Mouse (Mus musculus): Measurements from ENCODE around the gene Mea1.

Gene Mea1

DNA sequence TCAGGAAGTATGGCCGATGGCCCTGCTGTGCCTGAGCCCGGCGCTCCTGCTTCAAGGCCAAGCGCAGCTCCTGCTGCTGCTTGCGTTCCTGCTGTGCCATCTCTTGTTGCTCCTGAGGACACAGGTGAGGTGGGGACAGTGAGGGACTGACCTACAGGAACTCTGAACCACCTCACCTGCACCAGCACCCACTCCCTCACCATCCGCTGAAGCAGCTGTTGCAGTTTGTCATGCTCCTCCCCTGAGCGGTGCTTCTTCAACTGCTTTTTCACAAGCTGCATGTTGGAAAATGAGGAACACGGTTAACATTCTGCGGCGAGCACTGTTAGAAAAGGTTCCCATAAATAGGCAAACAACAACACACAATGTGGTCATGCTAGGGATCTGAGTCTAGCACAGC is 8.7 kb upstream of the Mea1 start:
- DNase-seq (ENCODE audit: low spot score), result no peak

DNA sequence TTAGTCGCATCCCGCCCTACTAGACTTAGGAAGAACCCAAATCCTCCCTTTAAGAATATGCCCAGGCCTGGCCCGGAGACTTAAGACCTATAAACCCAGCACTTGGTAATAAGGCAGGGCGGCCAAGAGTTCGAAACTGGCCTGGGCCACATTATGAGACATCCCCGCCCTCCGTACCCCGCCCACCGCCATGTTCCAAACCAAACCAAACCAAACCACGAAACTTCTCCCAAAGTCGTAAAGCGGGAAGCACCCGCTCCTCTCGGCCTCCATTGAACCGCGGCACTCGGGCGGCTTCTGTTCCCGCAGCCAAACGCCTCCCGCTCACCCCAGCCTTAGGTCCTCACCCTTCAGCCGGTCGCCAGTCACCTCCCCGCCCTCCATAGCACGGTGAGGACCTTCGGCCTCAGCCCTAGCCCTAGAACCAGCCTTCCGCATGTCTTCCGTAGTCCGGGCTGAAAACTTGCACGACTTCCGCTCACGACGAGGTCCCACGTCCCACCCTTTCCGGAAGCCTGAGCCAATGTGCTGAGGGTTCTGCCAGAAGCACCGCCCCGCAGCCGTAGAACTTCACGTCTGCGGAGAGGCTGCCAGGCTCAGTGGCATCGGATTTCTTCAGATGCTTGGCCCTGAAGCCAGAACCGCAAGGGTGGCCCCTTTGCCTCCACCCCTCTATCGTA is 4.6 kb upstream of the Mea1 start, which contains the start of gene Rrp36:
Gene Rrp36 (minus strand): TSS at position 503 of the 680 bp plus-strand sequence.
- peak; percentile 87 for DNase-seq (ENCODE audit: low spot score)

DNA sequence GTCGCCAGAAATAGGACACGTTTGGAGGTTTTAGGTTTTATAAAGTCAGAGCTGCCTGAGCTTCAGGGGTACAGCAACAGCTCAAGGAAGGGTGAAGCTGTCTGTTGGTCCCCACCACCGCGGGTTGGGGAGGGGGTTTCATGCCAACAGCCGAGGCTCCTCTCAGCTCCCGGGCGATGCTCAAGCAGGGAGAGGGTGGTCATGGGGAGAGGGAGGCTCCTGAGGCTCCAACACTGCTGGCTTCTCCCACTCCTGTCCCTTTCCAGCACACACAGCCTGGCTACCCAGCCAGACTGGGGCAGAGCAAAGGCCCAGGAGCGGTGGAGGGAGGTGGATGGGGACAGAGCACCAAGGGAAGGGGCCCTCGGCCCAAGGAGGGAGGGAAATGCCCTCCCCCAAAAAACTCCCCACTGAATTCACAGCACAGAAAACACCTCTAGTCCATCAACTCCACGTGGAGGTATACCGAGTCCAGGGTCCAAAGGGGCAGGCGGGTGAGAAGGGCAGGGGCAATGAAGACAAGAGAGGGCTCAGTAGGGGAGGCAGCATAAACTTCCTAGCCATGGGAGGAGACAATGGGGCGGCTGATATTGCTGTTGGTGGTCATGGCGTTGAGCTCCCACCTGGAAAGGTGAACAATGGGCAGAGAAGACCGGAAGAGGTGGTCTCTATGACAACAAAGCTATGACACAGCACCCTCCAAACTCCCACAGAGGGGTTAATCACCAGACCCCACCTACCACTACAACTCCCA is 3.9 kb upstream of the Mea1 start:
- no peak for DNase-seq (ENCODE audit: low spot score)

DNA sequence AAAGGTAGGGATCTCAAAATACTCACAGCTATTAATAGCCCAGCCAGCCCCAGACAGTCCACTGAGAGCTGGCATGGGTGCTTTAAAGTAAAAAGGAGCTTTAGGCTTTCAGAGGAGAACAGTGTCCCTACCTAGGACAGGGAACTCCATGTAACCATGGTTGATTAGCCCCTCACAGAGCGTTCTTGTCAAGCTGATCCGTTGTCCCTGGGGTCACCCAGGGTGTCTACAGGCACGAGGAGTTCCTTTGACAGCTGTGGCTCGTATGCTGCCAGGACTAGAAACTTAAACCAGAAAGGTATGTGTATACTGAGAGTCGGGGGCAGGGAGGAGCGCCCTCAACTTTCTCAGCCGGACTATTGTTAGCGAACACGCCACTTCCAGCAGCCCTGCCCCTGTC is 318 bp downstream of the Mea1 start:
- DNase-seq (ENCODE audit: low spot score), result no peak

DNA sequence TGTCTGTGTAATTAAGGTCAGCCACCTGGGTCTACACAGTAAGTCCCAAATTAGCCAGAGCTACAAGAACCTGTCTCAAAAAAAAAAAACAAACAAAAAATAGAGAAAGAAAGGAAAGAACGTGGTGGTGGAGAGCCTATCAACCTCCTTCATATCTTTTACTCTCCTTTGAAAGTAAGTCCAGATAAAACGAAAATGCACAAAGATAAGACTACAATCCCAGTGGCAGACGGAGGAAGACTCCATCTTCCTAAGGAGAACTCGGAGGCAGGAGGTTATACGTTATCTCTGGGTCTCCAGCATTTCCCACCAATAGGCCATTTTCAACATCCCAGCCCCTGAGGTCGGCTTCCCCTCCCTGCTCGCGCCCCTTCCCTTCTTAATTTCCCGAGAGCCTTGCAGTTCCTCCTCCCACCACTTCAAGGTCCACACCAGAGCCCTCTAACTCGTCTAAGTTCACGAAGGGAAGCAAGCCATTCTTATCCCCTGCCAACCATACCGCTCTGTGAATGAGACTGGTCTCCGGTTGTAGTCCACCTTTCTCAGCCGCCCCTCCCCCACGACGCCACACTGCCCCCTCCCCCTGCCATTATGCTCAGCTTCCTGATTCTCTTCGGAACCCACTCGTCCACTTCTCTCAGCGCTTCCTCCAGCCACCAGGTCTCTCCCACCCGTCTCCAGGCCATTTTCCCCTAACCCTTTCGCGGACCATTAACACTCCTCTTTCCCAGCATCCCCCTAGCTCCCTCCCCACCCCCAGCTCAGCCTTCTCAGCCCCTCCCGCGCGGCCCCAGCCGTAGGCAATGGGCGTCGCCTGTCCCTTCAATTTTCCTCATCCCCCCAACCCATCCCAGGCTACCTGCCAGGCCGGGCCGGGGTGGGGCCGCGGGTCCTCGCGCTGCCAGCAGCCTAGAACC is 1.5 kb downstream of the Mea1 start:
- DNase-seq (ENCODE audit: low spot score), result no peak

DNA sequence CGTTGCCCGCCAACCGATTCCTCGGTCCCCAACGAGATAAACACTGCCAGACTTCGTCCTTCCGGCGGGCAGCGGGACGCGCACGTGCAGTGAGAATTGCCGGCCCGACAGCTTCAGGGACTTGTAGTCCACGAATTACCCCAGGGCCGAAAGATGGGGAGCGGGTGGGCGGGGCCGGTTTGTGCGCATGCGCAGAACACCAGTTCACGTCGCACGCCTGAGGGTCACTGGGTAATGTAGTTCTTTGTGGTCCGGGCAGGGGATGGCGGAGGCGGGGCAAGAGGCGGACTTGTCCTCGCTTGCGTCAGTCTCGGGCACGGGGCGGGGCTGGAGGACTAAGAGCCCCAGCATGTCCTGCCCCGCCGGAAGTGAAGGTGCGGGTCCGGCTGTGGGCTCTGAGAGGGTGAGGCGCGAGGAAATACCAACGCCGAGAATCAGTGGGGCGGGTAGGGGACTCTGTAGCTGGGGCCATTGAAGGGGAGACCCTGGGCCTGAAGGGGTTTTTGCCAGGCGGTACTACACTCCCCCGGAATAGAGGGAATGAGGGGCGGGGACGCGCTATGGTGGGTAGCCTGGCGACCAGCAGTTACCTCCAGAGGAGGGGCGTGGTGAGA is 2.3 kb downstream of the Mea1 start, which contains the start of gene Klhdc3:
Gene Klhdc3 (minus strand): TSS at position 155 of the 614 bp plus-strand sequence.
- DNase-seq (ENCODE audit: low spot score), result peak; percentile 97

DNA sequence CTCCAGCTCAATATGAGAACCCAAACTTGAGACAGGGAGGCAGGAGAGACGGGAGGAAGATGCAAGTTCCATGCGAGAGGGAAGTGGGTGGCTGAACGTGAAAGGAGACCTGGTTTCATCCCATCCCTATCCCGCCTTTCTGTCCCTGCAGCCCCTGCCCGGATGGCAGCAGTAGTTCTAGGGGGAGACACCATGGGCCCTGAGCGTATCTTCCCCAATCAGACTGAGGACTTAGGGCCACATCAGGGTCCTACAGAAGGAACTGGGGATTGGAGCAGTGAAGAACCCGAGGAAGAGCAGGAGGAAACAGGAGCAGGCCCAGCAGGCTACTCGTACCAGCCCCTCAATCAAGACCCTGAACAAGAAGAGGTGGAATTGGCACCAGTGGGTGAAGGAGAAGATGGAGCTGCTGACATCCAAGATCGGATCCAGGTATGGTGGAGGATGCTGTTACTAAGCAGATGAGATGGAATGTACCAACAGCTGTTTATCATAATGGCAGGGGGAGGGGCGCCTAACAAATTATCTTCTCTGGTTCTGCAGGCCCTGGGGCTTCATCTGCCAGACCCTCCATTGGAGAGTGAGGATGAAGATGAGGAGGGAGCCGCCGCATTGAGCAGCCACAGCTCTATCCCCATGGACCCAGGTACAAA is 3.0 kb downstream of the Mea1 start:
- DNase-seq (ENCODE audit: low spot score), result no peak

DNA sequence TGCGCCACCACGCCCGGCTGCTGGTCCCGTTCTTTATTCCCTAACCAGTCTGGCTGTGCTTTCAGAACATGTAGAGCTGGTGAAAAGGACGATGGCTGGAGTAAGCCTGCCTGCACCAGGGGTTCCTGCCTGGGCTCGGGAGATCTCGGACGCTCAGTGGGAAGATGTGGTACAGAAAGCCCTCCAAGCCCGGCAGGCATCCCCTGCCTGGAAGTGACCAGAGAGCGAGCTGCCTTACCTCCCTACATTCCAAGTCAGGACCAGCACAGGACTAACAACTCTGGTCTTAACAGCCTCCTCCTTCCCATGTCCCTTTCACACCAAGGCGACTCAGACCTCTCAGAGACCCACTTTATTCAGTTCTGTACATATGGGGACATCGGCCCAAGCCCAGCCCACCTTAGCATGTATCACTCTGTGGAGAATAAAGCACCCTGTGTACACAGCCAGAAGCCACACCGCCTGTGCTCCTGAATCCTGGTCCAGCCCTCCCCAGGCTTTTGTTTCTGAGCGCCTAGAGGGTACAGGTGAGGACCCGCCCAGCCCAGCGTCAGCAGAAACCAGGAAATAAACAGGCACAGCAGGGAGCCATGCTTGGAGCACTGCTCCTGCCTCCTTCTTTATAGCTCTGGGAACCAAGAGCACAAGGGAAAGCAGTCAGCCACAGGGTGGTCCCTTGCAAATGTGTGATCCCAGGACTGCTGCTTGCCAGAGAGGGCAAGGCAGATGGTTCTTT is 4.2 kb downstream of the Mea1 start:
- no peak for DNase-seq (ENCODE audit: low spot score)

DNA sequence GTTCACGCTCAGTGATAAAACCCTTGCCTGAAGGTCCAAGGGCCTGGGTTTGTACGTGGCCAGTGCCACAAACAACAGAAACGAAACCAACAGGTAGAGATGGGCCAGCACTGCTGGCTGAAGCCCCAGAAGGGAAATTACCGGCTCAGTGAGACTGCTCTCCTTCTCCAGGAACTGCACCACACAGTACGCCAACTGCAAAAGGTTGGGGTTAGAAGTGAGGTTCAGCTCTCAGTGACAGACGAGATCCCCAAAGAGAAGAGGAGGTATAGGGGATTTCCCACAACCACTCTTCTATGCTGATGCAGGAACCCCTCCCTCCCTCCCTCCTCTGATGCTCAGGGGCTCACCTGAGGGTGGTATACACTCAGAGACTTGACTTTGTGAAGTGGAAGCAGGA is 7.3 kb downstream of the Mea1 start:
- DNase-seq (ENCODE audit: low spot score), result no peak

DNA sequence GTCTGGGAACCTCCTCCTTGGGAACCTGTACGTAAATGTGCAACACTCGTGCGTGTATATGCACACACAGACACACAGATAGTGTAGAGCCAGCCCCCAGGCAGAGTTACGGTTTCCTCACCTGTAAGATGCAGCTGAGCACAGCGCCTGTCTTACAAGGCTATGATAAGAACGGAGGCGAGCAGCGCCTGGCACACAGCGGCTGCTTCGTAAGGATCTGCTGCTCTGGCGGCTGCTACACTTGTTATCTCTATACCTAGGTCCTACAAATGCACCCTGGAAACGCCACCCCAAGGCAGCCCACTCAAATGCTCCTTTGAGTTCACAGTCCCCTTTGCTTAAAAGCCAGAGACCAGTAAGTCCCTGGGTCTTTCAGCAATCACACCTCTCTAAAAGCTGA is 12.1 kb downstream of the Mea1 start:
- no peak for DNase-seq (ENCODE audit: low spot score)

DNA sequence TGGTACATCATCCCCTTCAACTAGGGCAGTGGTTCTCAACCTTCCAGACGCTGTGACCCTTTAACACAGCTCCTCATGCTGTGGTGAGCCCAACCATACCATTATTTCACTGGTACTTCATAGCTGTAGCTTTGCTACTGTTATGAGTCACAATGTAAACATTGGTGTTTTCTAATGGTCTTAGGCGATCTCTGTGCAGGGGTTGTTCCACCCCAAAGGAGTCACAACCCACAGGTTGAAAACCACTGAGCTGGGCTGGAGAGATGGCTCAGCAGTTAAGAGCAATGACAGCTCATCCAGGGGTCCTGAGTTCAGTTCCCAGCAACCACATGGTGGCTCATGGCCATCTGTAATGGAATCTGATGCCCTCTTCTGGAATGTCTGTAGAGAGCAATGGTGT is 12.8 kb downstream of the Mea1 start:
- DNase-seq (ENCODE audit: low spot score), result no peak

DNA sequence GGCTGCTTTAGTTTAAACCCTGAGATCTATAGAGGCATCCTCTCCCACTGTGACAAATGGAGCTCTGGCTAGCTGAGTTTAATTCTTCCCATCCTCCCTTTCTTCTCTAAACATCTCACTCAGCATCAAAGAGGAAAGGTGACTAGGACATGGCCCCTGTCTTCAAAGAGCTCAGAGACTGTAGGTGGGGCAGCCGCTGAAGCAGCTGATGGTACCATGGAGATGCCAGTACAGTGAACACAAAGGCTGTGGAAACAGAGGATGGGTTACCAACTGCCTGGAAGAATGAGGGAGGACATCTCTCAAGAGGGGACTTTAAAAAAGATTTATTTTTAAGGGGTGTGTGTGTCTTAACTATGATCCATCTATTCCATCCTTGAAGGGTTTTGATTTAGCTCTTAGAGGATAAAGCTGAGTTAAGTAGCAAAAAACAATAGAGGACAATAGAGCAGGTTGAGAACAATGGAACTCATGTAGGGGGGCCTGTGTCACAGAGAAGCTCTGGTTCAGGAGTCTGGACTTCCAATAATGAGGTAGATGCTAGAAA is 16.0 kb downstream of the Mea1 start:
- DNase-seq (ENCODE audit: low spot score), result no peak

DNA sequence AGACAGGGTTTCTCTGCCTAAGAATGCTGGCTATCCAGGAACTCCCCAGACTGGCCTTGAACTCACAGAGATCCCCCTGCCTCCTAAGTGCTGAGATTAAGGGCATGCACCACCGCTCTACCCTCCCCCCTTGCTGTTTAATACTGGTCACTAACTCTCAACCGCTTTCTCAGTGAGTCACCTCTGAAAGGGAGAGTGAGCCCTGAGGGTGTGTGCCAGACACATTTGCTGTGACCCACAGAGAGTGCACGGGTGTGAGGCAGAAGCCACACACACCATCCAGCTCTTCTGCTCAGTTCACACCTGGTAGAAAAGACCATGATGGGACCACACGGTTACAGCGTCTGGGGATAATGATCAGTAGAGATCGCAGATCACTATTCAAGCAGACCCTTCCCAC is 19.9 kb downstream of the Mea1 start:
- no peak for DNase-seq (ENCODE audit: low spot score)

DNA sequence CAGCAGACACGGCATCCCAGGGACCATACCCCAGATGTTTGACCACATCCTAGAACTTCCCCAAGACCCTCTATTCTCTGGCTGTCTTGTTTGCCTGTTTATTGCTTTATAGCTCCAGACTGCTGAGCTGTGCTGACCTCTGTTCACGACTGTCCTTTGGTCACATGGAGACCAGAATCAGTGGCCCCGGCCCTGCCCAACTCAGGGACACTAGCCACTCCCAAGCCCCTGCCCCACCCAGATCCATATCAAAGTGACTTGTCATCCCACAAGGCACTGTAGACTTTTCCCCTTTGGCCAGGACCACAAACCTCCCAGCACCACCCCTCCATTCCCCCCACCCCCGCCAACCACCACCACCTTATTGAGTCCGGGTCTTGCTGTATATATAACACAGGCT is 20.7 kb downstream of the Mea1 start:
- no peak for DNase-seq (ENCODE audit: low spot score)

DNA sequence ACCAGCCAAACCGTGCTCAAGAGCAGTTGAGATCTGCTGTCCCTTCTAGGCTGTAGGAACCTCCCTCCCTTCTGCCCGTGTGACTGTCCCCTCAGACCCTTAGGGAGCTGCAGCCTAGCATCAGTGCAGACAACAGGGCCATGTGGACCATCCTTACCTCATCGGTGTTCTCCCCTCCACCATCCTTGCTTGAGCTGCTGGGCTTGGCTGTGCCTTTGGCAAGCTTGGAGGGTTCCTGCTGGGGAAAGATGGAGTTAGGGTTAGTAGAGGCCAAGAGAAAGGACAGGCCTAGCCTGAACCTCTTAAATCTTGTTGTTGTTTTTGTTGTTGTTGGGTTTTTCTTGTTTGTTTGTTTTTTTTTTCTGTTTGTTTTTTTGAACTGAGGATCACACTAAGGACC is 21.3 kb downstream of the Mea1 start:
- no peak for DNase-seq (ENCODE audit: low spot score)

DNA sequence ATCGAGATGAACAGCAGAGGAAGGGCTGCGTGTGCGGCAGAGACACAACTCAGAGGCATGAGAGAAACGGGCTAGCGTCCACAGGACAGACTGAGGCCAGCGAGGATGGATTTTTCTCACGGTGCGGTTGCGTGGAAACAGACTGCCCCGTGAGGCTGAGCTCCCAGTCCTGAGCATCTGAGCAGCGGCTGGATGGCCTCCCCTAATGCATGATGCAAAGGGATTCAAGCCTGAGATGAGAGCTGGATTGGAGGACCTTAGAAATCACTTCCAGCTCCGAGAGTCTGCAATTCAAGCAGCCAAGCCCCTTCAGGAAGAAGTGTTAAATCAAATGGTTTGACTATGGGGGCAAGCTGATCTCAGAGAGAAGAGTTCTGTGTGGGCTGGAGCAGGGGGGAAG is 22.9 kb downstream of the Mea1 start:
- no peak for DNase-seq (ENCODE audit: low spot score)

DNA sequence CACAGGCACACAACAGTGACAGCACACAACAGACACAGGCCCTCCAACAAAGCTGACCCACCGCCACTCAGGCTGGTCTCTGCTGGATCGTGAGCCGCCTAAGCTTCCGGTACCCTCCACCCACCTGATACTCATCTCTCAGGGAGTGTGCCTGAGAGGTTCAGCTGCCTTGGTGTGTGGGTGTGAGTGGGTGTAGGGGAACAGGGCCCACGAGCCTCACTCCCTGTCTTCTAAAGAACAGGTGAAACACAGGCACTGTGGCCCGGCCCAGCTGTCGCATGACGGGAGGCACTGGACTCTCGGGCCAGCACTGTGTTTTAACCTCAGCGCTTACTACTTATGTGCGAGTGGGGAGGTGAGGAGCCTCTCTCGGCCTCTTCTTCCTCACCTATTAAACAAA is 23.5 kb downstream of the Mea1 start:
- DNase-seq (ENCODE audit: low spot score), result no peak

DNA sequence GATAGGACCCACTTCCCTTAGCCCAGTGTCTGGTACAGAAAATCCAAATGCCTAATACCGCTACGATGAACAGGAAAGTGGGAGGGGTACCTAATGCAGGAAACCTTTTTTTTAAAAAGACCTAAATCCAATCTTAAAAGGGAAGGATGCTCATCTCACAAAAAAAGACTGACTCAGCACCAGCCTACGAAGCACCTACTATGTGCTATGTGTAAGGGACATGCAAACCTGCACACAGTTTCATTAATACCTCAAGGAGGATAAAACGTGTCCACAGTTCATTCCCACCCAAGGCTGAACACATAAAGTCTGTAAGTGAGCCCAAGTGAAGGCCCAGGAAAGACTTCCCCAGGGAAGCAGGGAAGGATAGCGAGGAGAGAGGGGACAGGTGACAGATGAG is 23.9 kb downstream of the Mea1 start:
- DNase-seq (ENCODE audit: low spot score), result no peak

DNA sequence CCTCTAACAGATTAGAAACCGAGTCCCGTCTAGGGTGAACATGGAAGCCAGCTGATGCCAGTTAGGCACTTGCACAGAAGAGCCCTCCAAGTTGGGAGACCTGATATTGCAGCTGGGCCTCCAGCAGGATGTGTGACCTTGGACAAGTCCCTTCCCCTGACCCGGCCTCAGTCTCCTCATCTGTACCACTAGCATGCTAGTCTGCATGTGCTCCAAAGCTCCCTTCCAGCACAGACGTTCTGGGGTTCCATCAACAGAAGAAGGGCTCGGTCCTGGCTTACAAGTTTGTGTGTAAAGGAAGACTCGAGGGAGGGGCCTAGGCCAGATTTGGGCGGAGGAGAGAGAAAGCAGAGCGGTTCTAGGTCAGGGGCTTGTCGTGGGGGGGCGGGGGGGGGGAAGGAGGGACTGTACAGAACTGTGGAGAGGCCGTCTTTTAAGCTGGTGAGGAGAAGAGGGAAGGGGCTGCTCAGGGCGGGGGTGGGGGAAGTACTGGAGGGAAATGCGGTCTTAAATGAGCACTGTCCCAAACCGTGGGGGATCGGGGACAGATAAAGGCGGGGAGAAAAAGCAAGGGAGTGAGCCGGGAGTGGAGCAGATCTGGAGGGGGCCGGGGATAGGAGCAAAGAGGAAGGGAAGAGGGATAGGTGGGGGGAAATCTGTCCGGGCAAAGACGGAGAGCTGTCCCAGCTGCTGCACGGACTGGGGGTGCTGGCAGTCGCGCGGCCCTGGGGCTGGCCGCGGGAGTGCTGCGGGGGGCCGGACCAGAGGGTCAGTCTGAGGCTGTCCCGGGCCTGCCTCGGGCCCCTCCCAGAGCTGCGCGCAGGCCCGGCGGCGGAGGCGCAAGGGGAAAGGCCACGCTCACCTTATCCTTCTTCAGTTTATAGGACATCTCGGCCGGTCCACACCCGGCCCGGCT is 25.6 kb downstream of the Mea1 start:
- no peak for DNase-seq (ENCODE audit: low spot score)

Measured in ovary, postnatal 36 days (tissue).